Mouse (Mus musculus) heart, postnatal 36 days (tissue): Measurements from ENCODE around the gene Man1b1. TPM values are rescaled to one million over a fixed set of nuclear protein-coding genes. Genes with fewer than 3 reads are reported as not detected.

Source experiments
- DNase-seq, 2 experiments: peaks; one replicate each; pipeline ENCODE4 v3.0.0; 2021 to 2022
- intact Hi-C: fragments of 180-260 bp; cut with DNase I; formaldehyde crosslinking; loops from one replicate; pipeline ENCODE4 v1.15.1; 2025
- total RNA-seq, 2 experiments: library from RNA; stranded (reverse); gene quantifications; 2 replicates each; pipeline ENCODE4 v1.2.3; 2021

Man1b1 gene
- total RNA-seq, 2 experiments from 2014 or later: 21.9 to 23.2 TPM

- intact Hi-C loops: loop anchor here (5.0 kb wide), 1 partner anchor 116 kb away; no protein-coding TSS in a partner anchor
Observed at GRCm38 (mm10) chr2:25398065-25398464, 65.9 kb downstream of the Man1b1 start.

GRCm38 (mm10) chr2:25399051-25399450 lies 66.9 kb downstream of the Man1b1 start, which contains the start of gene Npdc1:
Gene Npdc1 (plus strand): TSS chr2:25399351.
- no peak for DNase-seq
- intact Hi-C loops: loop anchor here (5.0 kb wide), 1 partner anchor 117 kb away; no protein-coding TSS in a partner anchor

More at GRCm38 (mm10) chr2:25398065-25398464, 65.9 kb downstream of the Man1b1 start:
- no peak for DNase-seq

- DNase-seq: peak; percentile 48 to 54
Observed at GRCm38 (mm10) chr2:25400291-25400690, 68.2 kb downstream of the Man1b1 start.

GRCm38 (mm10) chr2:25400764-25401163 lies 68.6 kb downstream of the Man1b1 start:
- peak; percentile 72 to 76 for DNase-seq
- intact Hi-C loops: loop anchor here (1.0 to 2.0 kb wide), 2 partner anchors 21 to 206 kb away; no protein-coding TSS in a partner anchor

More at GRCm38 (mm10) chr2:25400291-25400690, 68.2 kb downstream of the Man1b1 start:
- intact Hi-C loops: loop anchor here (1.0 to 2.0 kb wide), 2 partner anchors 21 to 205 kb away; no protein-coding TSS in a partner anchor

Other genes with a start within 250 kb of the Man1b1 start
- not detected for gene Noxa1, start 237.2 kb upstream of the Man1b1 start, total RNA-seq
- gene Nrarp, start 151.6 kb upstream of the Man1b1 start, total RNA-seq: 10 to 100 TPM in 1 of 2 experiments, 1 to 10 TPM in 1; 9.7 to 12.0 TPM
- 1 to 10 TPM; 4.0 to 5.2 TPM for gene Tor4a, start 135.5 kb upstream of the Man1b1 start, total RNA-seq
- gene Nelfb, start 120.8 kb upstream of the Man1b1 start, total RNA-seq: 10 to 100 TPM; 38.7 to 39.9 TPM
- not detected for gene Stpg3, start 117.7 kb upstream of the Man1b1 start, total RNA-seq
- gene Fam166a, start 113.6 kb upstream of the Man1b1 start, total RNA-seq: not detected
- gene Tubb4b, start 107.6 kb upstream of the Man1b1 start, total RNA-seq: 100 to 1,000 TPM; 240 to 254 TPM
- gene Slc34a3, start 98.0 kb upstream of the Man1b1 start, total RNA-seq: not detected
- not detected for gene Rnf224, start 95.6 kb upstream of the Man1b1 start, total RNA-seq
- gene Rnf208, start 90.1 kb upstream of the Man1b1 start, total RNA-seq: under 1 TPM; 0.27 to 0.44 TPM
- gene Cysrt1, start 89.9 kb upstream of the Man1b1 start, total RNA-seq: not detected
- 1 to 10 TPM; 1.2 to 2.2 TPM for gene AL732309.1, start 85.5 kb upstream of the Man1b1 start, total RNA-seq
- 10 to 100 TPM; 13.4 to 15.1 TPM for gene Tmem203, start 76.9 kb upstream of the Man1b1 start, total RNA-seq
- 1 to 10 TPM; 4.8 to 8.6 TPM for gene Tprn, start 69.7 kb upstream of the Man1b1 start, total RNA-seq
- 10 to 100 TPM; 37.4 to 44.0 TPM for gene Ssna1, start 59.9 kb upstream of the Man1b1 start, total RNA-seq
- 10 to 100 TPM; 38.6 to 39.1 TPM for gene Anapc2, start 59.9 kb upstream of the Man1b1 start, total RNA-seq
- not detected for gene Tmem210, start 44.2 kb upstream of the Man1b1 start, total RNA-seq
- gene Lrrc26, start 42.4 kb upstream of the Man1b1 start, total RNA-seq: not detected
- not detected for gene Grin1, start 13.2 kb upstream of the Man1b1 start, total RNA-seq
- 1 to 10 TPM; 3.4 to 3.7 TPM for gene Dpp7, start 24.0 kb downstream of the Man1b1 start, total RNA-seq
- 1 to 10 TPM; 6.7 to 8.6 TPM for gene Uap1l1, start 33.3 kb downstream of the Man1b1 start, total RNA-seq
- under 1 TPM; 0.46 to 0.56 TPM for gene Sapcd2, start 40.0 kb downstream of the Man1b1 start, total RNA-seq
- gene Entpd2, start 63.5 kb downstream of the Man1b1 start, total RNA-seq: 10 to 100 TPM; 14.5 to 15.4 TPM
- 10 to 100 TPM; 27.3 to 27.8 TPM for gene Npdc1, start 67.0 kb downstream of the Man1b1 start, total RNA-seq
- gene Fut7, start 90.9 kb downstream of the Man1b1 start, total RNA-seq: under 1 TPM; 0.27 to 0.36 TPM
- gene Abca2, start 96.4 kb downstream of the Man1b1 start, total RNA-seq: 10 to 100 TPM; 35.5 to 39.9 TPM
- gene Clic3, start 124.5 kb downstream of the Man1b1 start, total RNA-seq: 1 to 10 TPM; 1.2 to 1.6 TPM
- gene Paxx, start 128.8 kb downstream of the Man1b1 start, total RNA-seq: 10 to 100 TPM; 23.0 to 23.4 TPM
- 100 to 1,000 TPM; 189 to 202 TPM for gene Ptgds, start 137.7 kb downstream of the Man1b1 start, total RNA-seq
- not detected for gene Lcn12, start 161.6 kb downstream of the Man1b1 start, total RNA-seq
- gene Fbxw5, start 168.4 kb downstream of the Man1b1 start, total RNA-seq: 10 to 100 TPM; 82.7 to 92.8 TPM
- gene C8g, start 169.4 kb downstream of the Man1b1 start, total RNA-seq: 1 to 10 TPM; 1.5 to 1.6 TPM
- gene Traf2, start 214.6 kb downstream of the Man1b1 start, total RNA-seq: 10 to 100 TPM; 14.3 to 14.6 TPM
- 100 to 1,000 TPM; 215 to 227 TPM for gene Edf1, start 225.5 kb downstream of the Man1b1 start, total RNA-seq
- 1 to 10 TPM in 1 of 2 experiments, under 1 TPM in 1; 0.65 to 2.5 TPM for gene Mamdc4, start 242.5 kb downstream of the Man1b1 start, total RNA-seq
- 10 to 100 TPM; 64.1 to 67.4 TPM for gene Phpt1, start 242.9 kb downstream of the Man1b1 start, total RNA-seq
- under 1 TPM; 0.08 TPM for gene Ajm1, start 249.4 kb downstream of the Man1b1 start, total RNA-seq